Mouse (Mus musculus): ENCODE results near the gene Acp7.

The Acp7 gene

DNA sequence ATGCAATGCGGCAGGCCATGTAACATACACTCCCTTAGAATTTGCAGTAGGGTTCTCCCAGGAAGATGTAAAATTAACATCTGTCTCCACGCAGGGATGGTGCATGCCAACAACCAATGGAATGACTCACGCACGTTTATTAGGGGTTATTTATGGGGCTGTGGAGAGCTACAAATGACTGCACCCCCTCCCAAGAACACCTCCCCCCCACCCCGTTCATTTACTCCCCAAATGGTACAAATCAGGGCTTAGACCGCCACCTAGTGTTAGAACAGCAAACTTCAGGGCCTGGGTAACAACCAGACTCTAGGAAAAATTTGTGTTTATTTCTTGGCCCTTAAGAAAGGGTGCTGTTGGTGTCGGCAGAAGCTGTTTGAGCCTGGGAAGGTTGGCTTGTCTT, 29.5 kb downstream of the Acp7 start:
- peak; percentile 76 for DNase-seq (ENCODE audit: low read depth, low spot score)

DNA sequence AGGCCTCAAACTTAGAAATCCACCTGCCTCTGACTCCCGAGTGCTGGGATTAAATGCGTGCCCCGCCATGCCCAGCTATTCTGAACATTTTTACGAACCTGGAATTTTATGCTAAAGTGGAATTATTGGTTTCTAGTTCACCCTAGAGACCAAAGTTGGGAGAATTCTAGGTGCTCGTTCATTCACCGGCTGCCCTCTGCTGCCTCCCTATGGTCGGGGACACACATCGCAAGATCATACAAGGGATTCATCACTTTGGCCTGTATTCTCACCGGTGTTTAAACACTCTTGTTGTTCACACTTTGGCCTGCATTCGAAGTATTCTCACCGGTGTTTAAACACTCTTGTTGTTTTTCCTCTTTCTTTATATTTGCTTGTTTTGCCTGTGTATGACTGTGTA, 30.1 kb downstream of the Acp7 start:
- DNase-seq (ENCODE audit: low read depth, low spot score), result peak; percentile 73

DNA sequence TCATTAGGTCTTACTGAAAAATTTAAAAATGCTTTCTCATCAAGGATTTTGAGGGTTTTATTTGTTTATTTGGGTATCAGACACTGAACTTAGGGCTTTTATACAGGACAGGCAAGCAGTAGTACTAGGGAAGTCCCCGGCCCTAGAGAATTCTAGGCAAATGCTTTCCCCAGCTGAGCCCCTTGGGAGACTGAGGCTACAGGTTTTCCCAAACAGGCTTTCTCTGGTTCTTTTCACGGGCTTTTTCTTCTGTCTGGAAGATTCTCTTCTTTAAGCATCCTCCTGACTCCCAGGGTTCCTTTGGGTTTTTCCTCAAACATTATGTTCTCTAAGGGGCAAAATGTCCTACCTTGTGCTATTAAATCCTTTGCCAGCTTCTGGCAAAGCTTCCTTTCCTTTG, 32.2 kb downstream of the Acp7 start:
- no peak for DNase-seq (ENCODE audit: low read depth, low spot score)

DNA sequence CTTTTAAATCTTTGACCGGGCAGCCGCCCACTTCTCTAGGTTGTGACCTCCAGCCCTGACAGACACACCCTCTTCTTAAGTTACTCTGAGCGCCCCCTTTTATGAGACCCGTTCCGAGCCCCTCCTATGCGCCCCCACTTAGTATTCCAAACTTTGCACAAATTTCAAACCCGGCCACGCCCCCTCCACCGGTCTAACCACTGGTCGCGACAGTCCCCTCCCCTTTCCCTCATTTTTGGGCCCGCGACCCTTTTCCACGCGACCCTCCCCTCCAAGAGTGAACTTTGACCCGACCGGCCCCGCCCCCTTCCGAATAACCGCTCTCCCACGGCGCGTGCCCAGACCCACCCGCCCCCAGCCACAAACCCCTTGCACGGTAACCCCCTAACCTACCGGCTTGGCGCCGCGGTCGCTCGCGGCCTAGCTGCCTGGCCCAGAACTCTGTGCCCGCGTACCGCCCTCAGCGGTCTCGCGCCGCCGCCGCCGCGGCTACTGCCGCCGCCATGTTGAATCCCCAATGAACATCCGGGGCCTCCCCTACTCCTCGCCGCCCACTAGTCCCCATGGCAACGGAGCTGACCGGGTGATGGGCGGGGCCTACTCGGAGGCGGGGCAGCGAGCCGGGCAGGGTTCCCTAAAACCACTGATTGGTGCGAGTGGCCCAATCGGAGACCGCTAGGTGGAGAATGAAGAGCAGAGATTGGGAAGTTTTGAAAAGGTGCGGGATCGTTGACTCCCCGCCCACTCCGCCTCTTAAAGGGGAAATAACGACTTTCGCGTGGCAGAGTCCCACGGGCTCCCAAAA, 33.3 kb downstream of the Acp7 start, which contains the start of the genes Samd4b and Pak4:
TSS of gene Samd4b (minus strand) at position 503 of the 805 bp plus-strand sequence.
TSS of gene Pak4 (minus strand) at position 544 of the 805 bp plus-strand sequence.
- peak; percentile 99 for DNase-seq (ENCODE audit: low read depth, low spot score)

DNA sequence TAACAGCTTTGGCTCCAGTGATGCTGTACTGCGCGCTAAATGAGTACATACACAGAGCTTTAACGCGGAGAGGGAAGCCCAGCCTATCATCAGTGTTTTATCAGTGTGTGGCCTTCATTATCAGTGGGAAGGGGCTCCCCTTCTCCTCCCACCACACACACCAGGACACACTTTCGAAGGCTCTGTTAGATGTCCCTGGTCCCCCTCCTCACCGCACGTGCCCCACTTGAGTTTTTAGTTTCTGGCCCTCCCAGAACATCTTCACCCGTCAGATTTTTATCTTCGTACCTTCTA, 33.9 kb downstream of the Acp7 start:
- DNase-seq (ENCODE audit: low read depth, low spot score), result no peak

DNA sequence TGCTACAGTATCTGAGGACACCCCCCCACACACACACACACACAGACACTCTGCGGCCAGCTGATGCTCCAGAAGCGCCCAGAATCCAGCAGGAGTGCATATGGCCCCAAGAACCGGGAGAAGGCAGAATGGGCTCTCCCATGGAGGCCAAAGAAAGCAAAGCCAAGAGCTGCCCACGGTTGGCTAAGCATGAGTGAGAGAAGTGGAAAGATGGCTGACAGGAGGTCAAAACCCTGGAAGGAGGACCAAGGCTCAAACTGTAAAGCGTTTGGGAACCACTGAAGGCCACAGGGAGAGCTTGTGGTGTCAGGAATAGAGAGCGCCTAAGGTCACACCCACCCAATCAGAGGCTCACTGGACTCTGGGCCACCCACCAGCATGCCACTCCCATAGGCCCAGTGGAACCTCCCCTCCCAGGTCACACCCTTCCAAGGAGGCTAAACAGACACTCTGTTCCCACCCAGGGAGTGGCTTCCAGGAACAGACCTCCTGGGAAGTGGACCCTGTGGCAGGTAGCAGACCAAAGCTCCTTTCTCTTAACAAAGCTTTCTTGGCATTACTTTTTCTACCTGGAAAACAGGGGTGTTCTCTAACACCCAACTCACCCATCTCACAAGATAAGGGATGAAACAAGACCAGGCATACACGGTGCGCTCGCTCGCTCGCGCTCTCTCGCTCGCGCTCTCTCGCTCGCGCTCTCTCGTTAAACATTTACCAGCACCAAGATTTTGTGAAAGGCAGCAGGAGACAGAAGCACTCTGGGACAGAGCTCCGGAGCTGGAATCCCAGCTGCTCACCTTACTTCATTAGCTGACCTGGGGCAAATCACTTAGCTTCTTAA, 34.5 kb downstream of the Acp7 start:
- DNase-seq (ENCODE audit: low read depth, low spot score), result no peak

DNA sequence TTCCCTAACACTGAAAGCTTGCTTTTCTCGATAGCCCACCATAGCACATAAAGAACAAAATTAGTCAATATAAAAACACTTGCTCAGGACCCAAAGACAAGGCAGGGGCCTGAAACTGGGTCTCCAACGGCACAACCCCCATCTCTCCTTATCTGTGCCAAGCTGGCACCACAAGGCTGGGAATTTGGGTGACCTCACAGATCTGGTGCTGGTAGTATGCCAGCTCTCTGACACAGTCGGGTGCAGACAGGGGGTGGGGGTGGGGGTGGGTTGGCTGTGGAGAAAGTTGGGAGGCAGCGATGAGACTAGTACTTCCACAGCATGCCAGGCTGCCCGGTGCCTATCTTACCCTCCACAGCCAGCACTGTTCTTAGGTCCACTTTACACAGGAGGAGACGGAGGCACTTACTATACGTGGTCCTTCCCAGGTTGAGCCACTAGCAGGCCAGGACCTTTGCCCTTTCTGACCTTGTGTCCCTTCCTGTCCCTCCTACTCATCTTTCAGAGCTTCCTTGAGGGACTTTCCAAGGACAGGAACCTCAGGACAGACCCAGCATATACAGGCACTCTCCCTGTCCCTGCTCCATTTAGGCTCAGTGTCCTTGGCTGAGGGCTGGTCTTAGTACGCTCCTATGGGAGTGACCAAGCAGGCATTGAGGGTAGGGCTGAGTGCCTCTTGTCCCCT, 35.2 kb downstream of the Acp7 start:
- DNase-seq (ENCODE audit: low read depth, low spot score), result no peak

DNA sequence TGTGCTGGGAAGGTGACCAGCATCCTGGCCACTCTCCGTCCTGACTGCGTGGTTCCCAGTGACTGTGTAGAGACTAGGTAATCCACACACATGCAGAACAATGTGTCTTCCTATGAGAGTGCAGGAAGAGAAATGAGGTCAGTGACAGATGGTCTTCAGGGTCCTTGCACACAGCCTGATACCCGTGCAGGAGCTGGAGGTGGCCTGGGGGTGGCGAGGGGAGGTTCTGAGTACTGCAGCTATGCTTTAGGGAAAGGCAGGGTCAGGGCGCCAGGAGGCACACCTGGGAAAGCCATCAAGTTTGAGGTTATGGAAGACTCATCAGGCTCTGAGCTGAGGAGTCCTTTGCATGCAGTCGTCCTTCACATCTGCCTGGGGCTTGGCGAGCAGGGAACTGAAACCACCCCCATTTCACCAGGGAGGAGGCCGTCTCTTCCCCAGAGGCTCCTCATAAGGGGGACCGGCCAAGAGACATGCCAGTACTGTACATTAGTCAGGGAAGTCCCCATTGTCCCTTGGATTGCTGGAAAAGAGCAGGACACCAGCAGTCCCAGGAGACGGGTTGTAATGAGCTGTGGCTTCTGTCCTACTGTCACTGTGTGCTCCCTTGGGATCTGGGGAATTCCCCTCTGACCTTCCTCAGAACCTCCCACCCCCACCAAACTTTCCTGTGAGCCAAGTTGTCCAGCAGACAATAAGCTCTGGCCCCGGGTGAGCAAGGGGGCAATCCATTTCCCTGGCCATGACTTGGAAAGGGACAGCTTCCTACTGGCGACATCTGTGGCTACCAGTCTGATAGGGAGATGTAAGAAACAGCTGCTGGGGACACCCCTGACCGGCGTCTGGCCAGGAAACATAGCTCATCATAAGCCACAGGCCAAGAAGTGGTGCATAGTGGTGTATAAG, 37.7 kb downstream of the Acp7 start:
- no peak for DNase-seq (ENCODE audit: low read depth, low spot score)

DNA sequence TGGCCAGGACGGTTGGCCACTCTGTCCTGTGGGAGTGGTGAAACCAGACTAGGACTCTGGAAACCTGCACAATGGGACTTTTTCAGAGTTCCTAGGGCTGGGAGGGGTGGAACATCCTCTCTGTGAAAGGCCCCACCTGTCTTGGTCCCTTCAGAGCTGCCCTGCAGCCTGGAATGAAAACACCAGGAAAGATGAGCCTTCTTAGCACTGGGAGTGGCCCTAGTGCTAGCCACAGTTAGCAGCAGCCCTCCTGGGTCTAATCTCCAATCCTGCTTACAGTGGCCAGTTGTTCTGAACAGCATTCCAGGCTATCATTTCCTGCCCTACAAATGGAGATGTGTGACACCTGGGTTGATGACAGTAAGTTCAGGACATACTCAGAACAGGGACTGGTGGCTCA, 39.3 kb downstream of the Acp7 start:
- DNase-seq (ENCODE audit: low read depth, low spot score), result no peak

DNA sequence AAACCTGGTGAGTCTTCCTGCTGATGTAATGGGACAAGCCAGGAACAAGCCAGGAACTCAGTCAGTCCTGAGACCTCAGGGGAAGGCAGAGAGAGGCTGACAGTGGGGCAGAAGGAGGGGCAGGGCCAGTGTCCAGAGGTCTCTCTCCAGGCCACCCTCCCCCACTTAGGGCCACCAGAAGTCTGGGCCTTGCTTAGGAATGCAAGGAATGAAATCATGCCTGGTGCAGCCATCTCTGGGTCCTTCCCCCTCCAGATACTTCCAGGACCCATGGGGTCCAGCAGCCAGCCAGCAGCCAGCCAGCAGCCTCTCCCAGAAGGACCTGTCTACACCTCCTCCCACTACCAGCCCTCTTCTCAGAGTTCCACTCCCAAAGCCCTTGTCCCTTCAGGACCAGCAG, 43.5 kb downstream of the Acp7 start:
- no peak for DNase-seq (ENCODE audit: low read depth, low spot score)

DNA sequence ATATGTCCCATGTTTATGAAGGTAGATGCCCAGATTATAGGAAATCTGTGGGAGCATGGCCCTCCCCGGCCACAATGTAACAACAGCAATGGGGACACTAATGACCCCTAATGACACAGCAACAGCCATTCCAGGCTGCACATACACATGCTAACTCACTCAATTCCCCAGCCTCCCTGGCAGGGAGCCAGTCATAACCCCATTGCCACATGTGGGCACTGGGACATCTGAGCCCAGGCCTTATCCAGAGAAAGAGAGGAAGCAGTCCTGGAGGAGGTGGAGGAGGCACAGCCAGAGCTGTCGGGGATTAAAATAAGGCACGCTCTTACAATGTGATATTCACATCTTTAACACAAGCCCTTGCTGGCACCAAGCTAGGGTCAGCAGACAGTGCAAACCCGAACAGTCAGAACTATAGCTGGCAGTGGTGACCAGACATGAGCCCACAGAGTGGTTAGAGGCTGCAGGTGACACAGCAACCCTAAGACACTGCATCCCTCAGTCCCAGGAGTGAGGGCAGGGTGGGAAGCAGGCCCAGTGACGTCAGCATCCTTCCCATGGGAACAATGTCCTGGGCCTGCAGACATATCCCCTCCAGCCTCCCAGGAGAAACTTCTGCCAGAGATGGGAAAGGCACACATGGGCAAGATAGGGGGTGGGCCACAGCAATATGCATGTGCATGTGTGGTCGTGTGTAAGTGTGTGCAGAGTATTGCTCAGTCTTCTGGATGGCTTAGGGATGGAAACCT, 44.3 kb downstream of the Acp7 start:
- DNase-seq (ENCODE audit: low read depth, low spot score), result no peak

DNA sequence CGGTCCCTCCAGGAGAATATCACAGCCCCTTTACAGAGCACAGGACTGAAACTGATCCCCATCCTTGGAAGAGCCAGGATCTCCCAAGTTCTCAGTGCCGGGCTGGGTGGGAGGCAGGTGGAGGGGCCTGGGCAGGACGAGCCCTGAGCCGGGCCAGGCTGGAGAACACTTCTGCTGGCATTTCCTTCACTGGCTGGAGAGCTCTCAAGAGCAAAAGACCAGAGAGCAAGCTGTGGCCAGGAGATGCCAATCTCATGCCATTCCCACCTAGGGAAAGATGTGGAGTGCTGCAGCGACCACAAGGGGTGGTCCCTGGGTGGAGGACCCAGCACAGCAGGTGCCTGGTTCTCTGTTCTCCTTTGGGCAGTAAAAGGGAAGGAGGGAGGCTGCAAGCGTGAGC, 46.1 kb downstream of the Acp7 start:
- DNase-seq (ENCODE audit: low read depth, low spot score), result no peak

DNA sequence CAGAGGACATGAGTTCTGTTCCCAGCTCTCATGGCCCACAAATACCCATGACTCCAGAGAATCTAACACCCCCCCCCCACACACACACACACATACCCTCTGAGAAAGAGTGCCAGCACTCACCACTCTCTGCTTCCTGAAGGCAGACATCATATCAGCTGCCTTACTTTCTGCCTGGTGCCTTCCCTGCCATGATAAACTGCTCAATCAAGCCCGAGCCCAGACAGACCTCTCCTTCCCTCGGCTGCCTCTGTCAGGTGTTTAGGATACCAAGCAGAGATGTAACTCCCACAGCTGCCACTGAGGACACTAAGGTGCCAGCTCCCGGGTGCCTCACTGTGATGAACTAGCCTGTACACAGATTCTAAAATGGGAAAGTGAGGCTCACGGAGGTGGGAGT, 46.7 kb downstream of the Acp7 start:
- no peak for DNase-seq (ENCODE audit: low read depth, low spot score)

DNA sequence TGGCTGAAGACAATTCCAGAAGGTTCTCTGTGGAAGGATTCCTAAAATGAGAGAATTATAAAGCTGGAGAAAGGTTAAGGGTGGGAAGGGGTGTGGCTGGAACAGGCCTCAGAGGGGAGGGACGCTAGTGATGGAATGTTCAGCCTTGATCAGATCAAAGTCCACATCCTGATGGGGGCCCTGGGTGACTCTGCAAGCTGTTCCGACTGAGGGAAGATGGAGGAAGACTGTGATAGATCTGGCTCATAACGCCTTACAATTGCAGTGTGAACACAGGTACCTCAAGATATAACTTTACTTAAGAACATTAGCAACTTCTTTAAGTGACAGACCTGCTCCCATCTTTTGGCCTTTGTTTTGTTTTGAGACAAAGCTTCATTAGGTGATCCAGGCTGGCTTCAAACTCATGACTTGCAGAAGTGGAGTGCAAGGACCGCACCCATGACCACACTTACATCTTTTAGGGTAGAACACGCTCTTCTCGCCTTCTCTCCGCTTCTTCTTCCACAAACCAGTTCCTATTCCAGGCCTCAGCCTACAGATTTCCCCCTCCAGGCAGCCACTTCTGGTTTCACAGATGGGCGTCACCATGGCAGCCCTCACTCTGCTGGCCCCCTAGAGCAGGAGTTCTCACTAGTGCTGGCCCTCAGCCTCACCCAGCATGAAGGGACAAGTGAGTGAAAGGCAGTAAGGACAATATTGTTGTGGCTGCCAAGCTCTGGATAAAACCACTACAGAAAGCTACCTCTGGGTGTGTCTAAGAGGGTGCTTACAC, 47.4 kb downstream of the Acp7 start:
- DNase-seq (ENCODE audit: low read depth, low spot score), result no peak

DNA sequence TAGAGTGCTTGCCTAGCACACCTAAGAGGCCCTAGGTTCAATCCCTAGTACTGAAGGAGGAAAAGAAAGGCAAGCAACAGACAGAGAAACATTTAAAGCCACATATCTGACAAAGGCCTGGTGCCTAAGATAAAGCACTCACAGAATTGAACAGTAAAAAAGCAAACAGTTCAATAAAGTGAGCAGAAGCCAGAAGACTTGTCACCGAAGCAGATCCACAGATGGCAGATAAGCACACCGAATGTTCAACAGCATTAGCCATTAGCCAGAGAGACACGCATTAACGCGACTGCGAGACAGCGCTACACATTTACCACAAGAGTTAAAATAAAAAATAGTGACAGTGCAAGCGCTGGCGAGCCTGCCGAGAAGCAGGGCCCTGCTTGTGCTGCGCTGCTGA, 48.3 kb downstream of the Acp7 start:
- no peak for DNase-seq (ENCODE audit: low read depth, low spot score)

DNA sequence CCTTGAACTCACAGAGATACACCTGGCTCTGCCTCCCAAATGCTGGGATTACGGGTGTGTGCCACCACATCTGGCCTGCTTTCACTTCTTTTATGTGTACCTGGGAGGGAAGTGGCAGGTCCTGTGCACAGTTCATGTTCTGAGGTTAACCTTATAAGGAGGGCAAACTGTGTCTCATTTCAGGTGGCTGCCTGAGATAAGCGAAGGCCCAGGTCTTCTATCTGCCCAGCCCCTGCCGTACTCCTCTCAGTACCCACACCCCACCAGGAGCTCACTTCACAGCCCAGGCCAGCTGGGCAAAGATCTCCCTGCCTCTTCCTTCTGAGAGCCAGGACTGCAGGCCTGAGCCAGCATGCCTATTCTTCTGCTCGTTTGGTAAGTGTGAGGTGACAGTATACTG, 49.4 kb downstream of the Acp7 start:
- DNase-seq (ENCODE audit: low read depth, low spot score), result no peak

DNA sequence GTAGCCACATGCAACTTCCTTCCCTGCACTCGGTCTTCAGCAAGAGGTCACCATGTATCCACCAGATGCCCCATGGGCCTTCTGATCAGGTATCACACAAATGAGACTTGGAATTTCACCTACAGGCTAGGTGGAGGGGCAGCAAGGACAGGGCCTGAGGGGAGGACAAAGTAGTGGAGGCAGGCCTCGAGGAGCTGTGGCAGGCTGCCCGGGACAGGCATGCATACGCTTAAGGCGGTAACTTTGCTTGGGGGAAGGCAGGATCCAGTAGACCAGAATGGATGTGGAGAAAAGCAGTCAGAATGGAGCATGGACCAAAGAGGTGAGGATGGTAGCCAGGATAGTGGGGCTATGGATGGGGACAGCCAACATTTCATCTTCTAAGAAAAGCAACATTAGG, 51.3 kb downstream of the Acp7 start:
- DNase-seq (ENCODE audit: low read depth, low spot score), result no peak

DNA sequence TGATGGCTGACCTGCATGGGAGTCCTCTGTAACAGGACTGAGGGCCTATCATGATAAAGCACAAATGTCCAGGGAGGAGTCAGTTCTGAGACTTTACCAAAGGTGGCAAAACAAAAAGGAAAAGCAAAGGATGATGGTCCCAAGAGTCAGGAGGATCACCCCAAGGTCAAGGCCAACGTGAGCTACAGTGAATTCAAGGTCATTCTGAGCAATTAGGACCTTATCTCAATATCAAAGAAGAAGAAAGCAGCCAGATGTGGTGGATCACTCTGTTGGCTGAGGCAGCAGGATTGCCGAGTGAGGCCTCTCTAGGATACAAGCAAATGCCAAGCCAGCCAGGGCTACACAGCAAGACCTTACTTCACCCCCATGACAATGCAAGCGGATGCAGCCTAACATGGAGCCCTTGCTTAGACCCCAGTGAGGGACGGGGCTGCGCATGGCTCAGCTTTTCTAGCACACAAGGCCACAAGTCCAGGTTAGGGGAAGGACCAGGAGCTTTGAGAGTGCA, 52.5 kb downstream of the Acp7 start:
- DNase-seq (ENCODE audit: low read depth, low spot score), result no peak

DNA sequence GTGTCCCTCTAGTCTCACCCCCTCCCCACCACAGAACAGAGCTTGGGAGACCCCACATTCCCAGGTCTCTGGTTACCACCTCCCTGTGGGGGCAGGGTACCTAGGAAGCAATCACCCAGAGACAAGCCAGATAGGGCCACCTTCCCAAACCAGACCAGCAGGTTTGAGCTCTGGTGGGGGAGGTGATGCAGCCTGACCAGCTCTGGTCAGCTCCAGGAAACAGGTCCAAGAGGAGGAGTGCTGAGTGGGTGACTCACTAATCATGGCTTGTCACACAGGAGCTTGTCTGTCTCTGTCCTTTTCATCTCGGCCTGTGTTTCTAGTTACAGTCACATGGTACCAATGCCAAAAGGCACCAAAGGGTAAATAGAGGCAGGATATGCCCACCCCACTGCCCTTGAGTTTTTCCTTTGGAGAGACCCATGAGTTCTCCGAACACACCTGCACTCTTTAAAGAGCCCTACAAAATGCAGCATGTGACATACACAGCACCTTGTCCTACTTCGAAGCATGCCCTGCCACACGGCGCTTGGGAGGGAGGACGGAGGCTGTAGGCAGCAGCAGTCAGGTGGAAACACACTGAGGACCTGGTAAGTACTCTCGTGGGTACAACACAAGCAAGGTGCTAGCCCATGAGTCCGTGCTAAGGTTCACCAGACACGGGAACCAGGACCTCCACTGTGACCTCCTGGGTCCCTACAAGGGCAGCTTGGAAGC, 53.1 kb downstream of the Acp7 start:
- no peak for DNase-seq (ENCODE audit: low read depth, low spot score)

Data from CD4-positive helper T cell, adult 2 months (primary cell).